Mouse (Mus musculus): Measurements from ENCODE around the gene Ptch2.
A peak's percentile ranks its signal among the peaks of the same experiment; 100 is the strongest.

The Ptch2 gene

DNA sequence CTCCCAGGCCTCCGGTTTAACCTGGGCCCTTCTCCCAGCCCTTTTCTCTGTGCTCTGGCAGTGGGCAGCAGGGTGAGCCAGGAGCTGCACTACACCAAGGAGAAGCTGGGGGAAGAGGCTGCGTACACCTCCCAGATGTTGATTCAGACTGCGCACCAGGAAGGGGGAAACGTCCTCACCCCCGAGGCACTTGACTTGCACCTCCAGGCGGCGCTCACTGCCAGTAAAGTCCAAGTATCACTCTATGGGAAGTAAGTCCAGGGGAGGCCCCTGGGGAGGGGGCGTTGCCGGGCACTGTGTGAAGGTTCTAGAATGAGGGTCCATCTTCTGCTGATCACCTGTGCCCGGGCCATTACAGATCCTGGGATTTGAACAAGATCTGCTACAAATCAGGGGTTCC is 8.8 kb downstream of the Ptch2 start:
- no peak for DNase-seq (ENCODE audit: low spot score in 2 of 2)

DNA sequence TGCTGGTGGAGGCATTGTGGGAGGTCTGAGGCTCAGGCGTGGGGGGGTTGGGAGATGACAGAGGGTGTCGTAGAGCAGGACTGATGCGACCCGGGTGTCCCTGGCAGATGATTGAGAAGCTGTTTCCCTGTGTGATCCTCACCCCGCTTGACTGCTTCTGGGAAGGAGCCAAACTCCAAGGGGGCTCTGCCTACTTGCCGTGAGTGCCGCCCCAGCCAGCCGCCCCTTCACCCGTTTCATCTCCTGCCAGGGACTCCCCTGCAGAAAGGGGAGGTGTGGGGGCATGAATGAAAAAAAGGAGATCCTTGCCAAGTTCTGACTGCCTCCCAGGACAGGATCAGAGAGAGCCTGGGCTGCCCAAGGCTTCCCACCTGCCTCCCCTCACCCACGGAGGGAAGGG is 9.3 kb downstream of the Ptch2 start:
- DNase-seq (ENCODE audit: low spot score in 2 of 2), result no peak

DNA sequence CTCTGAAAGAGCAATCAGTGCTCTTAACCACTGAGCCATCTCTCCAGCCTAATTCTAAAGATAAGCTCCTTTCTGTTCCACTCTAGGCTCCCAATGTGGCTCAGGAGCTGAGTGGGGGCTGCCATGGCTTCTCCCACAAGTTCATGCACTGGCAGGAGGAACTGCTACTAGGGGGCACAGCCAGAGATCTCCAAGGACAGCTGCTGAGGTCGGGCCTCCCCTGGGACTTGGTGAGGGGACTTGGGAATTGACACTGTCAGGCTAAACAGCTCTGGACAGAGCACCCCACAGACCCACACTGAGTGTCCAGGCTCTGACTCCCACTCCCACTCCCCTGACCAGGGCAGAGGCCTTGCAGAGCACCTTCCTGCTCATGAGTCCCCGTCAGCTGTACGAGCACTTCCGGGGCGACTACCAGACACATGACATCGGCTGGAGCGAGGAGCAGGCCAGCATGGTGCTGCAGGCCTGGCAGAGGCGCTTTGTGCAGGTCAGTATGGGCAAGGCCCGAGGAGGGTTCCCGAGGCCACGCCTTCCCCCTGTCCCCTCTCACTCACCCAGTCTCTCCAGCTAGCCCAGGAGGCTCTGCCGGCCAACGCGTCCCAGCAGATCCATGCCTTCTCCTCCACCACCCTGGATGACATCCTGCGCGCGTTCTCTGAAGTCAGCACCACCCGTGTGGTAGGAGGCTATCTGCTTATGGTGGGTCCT is 12.1 kb downstream of the Ptch2 start:
- DNase-seq (ENCODE audit: low spot score in 2 of 2), result no peak

DNA sequence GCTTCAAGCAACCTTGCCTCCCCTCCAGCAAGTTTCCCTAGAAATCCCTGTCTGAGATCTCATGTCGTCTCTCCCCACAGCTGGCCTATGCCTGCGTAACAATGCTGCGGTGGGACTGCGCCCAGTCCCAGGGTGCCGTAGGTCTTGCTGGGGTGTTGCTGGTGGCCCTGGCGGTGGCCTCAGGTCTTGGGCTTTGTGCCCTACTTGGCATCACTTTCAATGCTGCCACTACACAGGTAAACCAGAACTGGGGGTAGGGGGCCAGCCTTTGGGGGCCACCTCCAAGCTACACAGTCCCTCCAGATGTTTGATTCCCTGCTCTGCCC is 12.6 kb downstream of the Ptch2 start:
- no peak for DNase-seq (ENCODE audit: low spot score in 2 of 2)

DNA sequence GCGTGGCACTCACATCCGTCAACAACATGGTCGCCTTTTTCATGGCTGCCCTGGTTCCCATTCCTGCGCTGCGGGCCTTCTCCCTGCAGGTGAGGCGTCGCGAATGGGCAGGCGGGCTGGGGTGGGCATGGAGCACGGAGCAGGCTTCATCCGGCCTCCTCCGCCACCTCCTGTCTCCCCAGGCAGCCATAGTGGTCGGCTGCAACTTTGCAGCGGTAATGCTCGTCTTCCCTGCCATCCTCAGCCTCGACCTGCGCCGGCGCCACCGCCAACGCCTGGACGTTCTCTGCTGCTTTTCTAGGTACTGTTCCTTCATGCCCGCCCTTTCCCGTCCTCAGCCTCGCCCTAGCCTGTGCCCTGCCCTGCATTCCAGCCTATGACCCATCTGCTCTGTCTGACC is 13.5 kb downstream of the Ptch2 start:
- no peak for DNase-seq (ENCODE audit: low spot score in 2 of 2)

DNA sequence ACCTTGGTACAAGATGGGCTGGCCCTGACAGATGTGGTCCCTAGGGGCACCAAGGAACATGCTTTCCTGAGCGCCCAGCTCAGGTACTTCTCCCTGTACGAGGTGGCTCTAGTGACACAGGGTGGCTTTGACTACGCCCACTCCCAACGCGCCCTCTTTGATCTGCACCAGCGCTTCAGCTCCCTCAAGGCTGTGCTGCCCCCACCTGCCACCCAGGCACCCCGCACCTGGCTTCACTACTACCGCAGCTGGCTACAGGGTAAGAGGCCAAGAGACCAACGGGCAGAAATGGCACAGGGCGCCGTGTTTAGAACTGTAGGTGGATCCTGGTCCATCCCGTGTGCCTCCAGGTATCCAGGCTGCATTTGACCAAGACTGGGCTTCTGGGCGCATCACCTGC is 14.4 kb downstream of the Ptch2 start:
- DNase-seq (ENCODE audit: low spot score in 2 of 2), result no peak

DNA sequence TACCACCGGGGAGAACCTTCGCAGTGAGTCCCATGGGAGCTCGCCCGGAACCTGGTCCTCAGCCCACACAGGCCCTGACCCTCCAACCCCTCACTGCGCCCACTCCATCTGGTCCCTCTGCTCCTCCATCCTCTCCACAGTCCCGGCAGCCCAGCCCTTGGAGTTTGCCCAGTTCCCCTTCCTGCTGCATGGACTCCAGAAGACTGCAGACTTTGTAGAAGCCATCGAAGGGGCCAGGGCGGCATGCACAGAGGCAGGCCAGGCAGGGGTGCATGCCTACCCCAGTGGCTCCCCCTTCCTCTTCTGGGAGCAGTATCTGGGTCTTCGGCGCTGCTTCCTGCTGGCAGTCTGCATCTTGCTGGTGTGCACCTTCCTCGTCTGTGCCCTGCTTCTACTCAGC is 15.1 kb downstream of the Ptch2 start:
- no peak for DNase-seq (ENCODE audit: low spot score in 2 of 2)

DNA sequence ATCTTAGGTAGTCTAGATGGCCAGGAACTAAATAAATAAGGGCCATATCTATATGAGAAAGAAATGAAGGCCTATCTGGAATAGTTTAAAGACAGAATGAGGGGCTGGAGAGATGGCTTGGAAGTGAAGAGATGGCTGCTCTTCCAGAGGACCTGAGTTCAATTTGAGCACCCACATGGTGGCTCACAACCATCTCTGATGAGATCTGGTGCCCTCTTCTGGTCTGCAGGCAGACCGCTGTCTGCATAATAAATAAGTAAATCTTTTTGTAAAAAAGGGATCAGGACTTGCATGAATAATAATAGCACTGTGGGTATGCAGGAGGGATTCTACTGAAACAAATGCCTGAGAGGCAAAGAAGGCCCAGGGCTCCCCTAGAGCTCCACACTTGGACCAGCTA is 17.4 kb downstream of the Ptch2 start:
- DNase-seq (ENCODE audit: low spot score in 2 of 2), result no peak

DNA sequence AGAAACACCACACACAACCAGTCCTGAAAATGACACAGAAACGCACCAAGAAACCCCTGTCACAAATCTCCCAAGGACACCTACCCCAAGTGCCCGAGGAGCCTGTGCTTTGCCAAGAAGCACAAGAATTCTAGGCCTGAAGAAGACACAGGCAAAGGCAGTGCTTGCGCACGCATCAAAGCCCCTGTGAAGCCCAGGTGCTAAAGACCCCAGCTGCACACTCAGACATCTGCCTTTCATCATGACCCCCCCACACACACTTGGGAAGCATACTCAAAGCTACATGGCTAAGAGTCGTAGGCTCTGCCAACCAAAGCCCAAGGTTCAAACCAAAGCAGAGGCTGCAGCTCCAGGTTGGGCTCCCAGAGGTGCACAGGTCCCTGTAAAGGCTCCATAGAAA is 19.7 kb downstream of the Ptch2 start:
- no peak for DNase-seq (ENCODE audit: low spot score in 2 of 2)

DNA sequence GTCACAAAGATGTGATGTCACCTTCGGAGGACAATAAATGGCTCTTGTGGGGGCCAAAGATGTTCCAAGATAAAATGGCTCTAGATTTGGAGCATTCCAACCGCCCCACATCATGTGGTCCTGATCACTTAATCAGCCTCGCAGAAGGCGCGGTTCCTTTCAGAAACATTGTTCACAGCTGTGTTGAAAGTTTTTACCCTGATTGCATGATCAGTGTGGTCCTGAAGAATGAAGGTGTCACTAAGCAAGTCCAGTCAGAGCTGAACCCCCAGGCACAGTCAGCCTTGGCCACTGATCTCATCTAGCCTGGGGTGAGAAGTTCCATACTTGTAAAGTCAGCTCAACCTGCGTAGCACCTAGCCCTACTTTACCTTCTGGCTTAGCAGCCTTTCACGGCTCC is 22.1 kb downstream of the Ptch2 start:
- no peak for DNase-seq (ENCODE audit: low spot score in 2 of 2)

DNA sequence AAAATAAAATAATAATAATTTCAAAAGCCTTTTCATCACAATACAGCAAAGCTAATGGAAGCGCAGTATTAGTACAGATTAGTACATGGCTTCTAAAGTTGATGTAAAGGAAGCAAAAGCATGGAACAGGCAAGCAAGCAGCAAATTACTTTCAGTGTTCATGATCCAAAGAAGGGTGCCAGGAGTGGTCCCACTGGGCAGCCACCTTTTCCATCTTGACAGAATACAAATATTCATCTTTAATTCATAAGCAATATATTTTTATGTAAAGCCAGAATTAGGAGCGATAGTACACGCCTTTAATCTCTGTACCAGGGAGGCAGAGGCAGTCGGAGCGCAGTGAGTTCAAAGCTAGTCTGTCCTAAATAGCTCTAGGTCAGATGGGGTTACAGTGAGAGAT is 23.8 kb downstream of the Ptch2 start:
- DNase-seq (ENCODE audit: low spot score in 2 of 2), result no peak

DNA sequence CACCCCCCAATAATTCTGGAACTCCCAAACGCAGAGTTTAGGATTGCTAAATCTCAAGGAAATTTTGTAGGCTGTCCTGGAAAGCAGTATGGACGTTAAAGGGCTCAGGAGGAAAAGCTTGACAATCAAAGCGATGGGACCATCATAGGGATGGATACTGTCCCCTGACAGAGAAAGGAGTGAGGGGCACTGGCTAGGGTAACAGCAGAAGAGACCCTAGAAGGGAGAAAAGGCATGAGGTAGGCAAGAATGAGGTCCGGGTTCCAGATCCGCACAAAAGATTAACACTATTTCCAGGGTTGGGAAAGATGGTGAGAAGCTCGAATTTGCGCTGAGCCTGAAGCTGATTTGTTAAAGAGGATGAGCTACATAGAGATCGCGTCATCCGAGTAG is 24.2 kb downstream of the Ptch2 start:
- no peak for DNase-seq (ENCODE audit: low spot score in 2 of 2)

DNA sequence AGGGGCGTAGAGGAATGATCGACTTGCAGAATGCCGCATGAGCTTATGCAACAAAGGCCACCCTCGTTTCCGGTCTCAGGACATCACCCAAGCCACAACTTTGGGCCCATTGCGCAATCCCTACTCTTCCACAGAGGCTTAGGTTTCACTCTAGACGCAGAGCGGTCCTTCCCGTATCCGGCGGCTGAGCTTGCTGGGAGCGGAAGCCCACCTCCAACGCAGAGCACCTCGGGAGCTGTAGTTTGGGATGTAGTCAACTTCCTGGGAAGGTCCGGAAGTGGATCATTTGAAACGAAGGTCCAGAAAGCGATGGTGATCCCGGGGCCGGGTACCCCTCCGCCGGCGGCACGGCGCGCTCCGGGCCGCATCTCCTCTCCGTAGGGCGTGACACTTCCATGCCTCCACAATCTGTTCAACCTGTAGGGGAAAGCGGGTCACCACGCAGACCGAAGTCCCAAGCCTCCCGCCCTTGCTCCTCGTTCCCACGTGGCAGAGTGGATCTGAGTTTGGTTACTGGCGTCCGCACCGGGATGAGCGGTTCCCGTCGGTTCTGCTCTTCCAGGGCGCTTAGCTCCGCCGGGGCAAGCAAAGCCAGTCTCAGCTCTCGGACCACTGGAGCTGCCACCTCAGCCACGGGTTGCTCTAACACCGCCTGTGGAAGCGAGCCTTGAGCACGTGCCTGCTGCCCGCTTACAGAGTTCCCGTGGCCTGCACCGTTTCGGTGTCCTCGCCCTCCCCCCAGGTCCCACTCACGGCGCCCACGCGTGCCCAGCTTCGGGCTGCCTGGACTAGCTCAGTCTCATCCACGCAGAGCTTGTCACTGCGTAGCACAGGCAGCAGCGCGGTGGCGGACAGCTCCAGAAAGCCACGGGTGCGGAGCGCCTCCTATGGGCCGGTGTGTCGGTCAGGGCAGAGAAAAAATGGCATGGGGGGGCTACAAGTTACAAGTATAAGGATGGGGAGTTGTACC is 24.9 kb downstream of the Ptch2 start:
- peak; percentile 82 to 90 for DNase-seq (ENCODE audit: low spot score in 2 of 2)

DNA sequence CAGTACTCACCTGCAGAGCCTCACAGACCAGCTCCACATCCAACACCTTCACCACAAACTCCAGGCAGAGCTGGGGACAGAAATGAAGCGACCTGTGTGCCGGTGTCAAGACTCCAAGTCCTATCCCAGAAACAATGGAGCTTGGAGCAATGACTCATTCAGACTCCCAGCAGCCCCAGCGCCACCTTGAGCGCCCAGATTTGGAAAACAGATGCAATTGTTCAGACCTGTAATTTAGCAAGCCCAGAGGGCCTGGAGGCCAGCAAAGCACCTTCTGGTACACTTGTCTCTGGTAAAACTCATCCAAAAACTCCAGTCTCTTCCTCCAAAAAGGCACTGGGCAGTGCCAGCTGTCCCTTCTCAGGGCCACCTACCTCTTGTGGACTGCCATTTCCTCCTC is 26.3 kb downstream of the Ptch2 start:
- DNase-seq (ENCODE audit: low spot score in 2 of 2), result no peak

DNA sequence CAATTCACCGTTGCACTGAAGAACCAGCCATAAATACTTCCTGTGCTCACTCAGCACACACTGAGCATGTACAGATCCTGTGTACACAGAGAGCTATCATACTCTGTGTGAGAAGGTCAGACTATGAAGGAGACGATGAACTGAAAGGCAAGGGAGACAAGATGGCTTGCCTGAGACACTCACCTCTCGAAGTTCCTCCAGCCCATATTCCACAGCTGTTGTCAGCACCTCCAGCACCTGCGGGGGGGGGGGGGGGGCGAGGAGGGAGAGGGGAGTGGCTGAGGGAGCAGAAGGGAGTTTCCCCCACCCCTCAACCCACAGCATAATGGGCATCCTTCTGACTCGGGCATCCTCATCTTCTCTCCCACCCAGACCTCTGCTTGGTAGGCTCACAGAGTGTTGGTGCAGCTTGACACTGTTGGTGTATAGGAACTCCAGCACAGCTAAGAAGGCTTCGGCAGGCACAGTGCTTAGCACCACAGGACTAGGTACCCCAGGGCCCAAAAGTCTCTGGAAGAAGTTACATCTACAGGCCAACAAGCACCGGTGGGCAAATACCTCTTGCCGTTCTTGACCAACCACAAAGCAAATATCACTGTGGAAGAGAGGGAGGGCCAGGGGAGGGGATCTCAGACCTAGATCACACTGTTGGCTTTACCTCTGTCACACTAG is 27.8 kb downstream of the Ptch2 start:
- no peak for DNase-seq (ENCODE audit: low spot score in 2 of 2)

DNA sequence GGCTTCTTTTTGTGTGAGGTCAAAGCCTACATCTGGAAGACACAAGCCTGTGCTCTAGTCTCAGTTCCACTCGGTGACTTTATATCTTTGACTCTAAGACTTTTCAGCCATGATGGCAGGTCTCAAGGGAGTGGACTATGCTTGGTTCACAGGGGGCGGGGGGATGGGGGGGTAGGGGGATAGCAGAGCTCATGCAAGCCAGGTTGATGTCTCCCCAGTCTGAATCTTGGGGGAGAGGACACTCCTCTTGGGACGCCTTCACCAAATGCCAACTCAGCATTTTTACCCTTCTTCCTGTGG is 28.3 kb downstream of the Ptch2 start:
- DNase-seq (ENCODE audit: low spot score in 2 of 2), result no peak

DNA sequence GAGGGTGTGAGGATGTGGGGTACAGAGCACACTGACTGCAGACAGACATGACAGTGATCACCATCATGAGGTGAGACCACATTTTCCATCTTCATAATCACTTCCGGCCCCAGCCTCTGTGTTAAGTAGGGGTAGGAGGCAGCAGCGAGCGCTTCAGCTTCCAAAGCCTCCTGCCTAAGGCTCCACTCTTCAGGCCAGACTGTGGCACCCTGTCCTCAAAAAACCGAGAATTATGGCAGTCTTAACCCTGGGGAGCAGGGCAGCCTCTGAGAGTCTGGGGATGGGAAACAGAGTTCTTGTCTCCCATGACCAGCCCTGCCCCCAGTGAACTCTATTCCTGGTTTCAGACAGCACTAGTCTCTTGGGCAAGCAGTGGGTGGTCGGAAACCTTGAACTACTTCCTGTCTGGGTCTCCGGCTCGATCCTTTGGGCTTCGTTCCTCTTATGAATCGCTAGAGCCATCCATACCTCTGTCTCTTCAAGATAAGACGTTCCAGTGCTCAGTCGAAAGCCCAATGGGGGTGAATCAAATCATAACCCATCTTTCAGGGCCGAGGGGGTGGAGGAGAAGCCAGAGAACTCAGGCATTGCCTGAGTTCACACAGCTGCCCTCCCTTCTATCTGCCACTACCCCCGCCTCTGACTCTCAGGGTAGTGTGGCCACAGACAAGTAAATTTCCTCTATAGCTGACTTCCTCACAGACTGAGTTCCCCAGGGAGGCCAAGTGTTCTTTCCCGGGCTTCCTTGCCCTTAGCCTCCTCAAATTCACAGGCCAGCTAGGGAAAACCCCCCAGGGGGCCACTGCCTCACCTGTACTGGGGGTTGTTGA is 28.9 kb downstream of the Ptch2 start:
- no peak for DNase-seq (ENCODE audit: low spot score in 2 of 2)

DNA sequence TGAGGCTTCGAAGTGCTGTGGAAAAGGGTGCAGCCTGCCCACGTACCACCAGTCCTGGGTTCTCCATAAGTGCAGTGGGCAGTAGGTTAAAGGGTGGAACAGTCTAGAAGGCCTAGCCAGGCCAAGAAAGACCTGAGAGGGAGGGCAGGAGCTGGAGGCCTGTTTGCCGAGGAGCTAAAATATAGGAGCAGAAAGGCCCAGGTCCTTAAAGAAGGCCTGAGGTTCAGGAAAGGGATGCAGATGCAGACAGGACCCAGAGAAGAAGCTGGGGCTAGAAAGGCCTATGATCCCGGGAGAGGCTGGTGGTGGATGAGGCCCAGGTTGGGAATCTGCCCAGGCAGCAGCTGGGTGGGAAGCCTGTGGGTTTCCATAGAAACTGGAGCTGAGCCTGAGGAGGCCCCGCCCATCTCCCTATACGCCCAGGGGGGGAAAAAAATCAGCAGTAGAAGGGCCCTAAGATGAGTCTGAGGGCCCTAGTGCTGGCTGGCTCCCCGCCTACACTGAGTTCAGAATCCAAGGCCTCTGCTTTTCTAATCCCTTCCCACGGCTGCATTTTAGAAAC is 29.6 kb downstream of the Ptch2 start, which contains the start of gene Btbd19:
Gene Btbd19 (minus strand): TSS at position 378 of the 562 bp plus-strand sequence.
- peak; percentile 42 to 56 for DNase-seq (ENCODE audit: low spot score in 2 of 2)

DNA sequence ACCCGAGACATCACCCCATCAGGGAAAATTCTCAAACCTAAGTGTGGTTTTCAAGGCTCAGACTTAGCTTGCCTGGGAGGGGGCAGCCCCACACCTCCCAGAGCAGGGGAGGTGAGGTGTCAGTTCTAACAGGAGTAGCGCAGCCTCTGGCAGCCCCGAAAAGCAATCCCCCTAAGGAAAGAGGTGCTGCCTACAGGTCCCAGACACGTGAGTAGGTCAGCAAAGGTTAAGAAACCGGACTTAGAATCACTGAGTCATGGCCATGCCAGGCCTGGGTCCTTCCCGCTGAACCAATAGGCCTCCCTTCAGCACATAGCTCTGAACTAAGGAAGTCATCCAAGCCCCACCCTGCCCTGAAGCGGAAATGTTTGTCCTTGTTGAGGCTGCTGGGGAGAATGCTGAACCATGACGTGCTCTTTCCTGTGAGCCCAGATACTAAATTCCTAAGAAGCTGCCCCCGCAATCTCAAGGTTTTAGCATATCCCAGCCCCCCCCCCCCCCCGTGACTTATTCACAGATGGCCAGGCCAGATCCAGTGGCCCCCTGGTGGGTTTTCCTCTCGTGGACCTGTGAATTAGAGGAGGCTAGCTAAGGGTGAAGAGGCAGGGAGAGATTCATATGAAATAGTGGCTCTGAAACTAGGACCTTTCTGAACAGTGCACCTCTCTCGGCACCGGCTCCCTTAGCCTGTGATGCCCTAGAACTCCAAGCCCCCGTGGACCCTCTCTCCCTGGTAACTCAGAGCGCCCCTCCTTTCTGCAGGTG is 30.2 kb downstream of the Ptch2 start:
- no peak for DNase-seq (ENCODE audit: low spot score in 2 of 2)

DNA sequence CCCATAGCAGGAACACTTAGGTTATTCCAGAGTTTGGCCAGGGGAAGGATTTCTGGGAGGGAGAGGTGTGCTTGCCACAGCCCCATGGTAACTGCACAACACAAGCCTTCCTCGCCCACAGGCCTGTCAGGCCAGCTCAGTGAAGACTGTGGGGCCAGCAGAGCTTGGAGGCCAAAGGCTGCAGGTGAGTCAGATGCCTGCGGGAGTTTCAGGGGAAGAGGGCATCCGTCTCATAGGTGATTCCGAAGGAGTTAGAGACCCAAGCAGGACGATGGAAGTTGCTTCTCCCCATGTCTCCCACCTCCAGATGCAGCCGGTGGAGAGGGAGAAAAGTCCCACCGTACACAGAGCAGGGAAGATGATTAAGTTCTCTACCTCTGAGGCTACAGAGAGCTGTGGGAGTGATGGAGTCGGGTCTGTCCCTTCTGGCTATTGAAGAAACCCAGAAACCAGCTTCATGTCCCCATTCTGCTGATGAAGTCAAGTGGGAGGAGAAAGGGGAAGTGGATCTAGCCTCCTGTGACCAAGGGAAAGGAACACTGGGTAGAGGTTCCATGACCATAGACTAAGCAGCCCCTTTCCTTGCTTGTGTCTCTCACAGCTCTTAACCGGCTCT is 30.9 kb downstream of the Ptch2 start, which contains the start of gene Tctex1d4:
Gene Tctex1d4 (plus strand): TSS at position 120 of the 616 bp plus-strand sequence.
- DNase-seq (ENCODE audit: low spot score in 2 of 2), result no peak

Data from frontal cortex, postnatal 25 days (tissue).